Mouse (Mus musculus) heart, embryonic 15.5 days (tissue): ENCODE data around the gene Ksr2. TPM values are rescaled to one million over a fixed set of nuclear protein-coding genes. Genes with fewer than 3 reads are reported as not detected.
"Not testable (repeated sequence)": the region's sequence is repeated elsewhere in the genome, so short reads cannot be mapped to it uniquely, and the experiment has no call there.

Experiments
- ATAC-seq: fragments of 200-750 bp; cut with Nextera tagmentation; replicated peaks from 2 replicates; pipeline ENCODE4 v1.8.0; 2017; ENCODE audit warnings: low read depth, moderate TSS enrichment; ENCODE audit not compliant: insufficient number of reproducible peaks, insufficient read depth, low FRiP score
- H3K27ac ChIP-seq: fragments of 300-500 bp; sonication (generic); 2 replicates; pipeline ENCODE4 v1.5.1; 2015; ENCODE audit warnings: mild to moderate bottlenecking, inconsistent platforms
- H3K27me3 ChIP-seq: fragments of 300-500 bp; sonication (generic); 2 replicates; pipeline ENCODE4 v1.6.1; 2015; ENCODE audit warnings: inconsistent platforms
- H3K36me3 ChIP-seq: fragments of 300-500 bp; sonication (generic); 2 replicates; pipeline ENCODE4 v1.6.1; 2015; ENCODE audit warnings: mild to moderate bottlenecking, inconsistent platforms
- H3K4me1 ChIP-seq: fragments of 300-500 bp; sonication (generic); replicated peaks from 2 replicates; pipeline ENCODE4 v1.6.1; 2015; ENCODE audit warnings: inconsistent platforms
- H3K4me2 ChIP-seq: fragments of 300-500 bp; sonication (generic); 2 replicates; pipeline ENCODE4 v1.6.1; 2015; ENCODE audit warnings: inconsistent platforms, mild to moderate bottlenecking, moderate library complexity
- H3K4me3 ChIP-seq: fragments of 300-500 bp; sonication (generic); 2 replicates; pipeline ENCODE4 v1.5.1; 2015; ENCODE audit warnings: mild to moderate bottlenecking, inconsistent platforms
- H3K9ac ChIP-seq: fragments of 300-500 bp; sonication (generic); 2 replicates; pipeline ENCODE4 v1.6.1; 2015; ENCODE audit warnings: mild to moderate bottlenecking, inconsistent platforms
- H3K9me3 ChIP-seq: fragments of 300-500 bp; sonication (generic); replicated peaks from 2 replicates; pipeline ENCODE4 v1.6.1; 2016; ENCODE audit warnings: inconsistent platforms
- WGBS: fragments of 180-500 bp; shearing (Covaris S2); methylation state at CpG from one replicate; pipeline ENCODE4 v1.1.7; 2015; ENCODE audit warnings: mixed read lengths; 5-methylcytosine and 5-hydroxymethylcytosine counted together
- polyA plus RNA-seq: library from polyadenylated mRNA; unstranded; fragments of >200 nt; fragmentation: Nextera tagmentation; extraction: Ambion mirVana; gene quantifications from 2 replicates; pipeline ENCODE4 v1.2.1, GENCODE M21; 2015

Ksr2 gene
- polyA plus RNA-seq, 1 experiment from 2014 or later = 0.08 TPM

GRCm38 (mm10) chr5:117409369-117409768 is 4.4 kb upstream of the Ksr2 start:
- Histone ChIP-seq H3K27me3 (peaks cover 36% of the 10 kb centered on the region), H3K4me3 (no peak overlapping the region), H3K36me3 (no peaks in the 10 kb centered on the region), H3K4me1 (peaks cover 13% of the 10 kb centered on the region), H3K4me2 (no peak overlapping the region), H3K9ac (no peak overlapping the region), H3K27ac (no peak overlapping the region), H3K9me3 (no peaks in the 10 kb centered on the region)
- ATAC-seq = no peak
- 54% methylated on average over 6 of the region's 6 CpGs for WGBS

- H3K27ac ChIP-seq = no peak overlapping the region
- WGBS = under 1% methylated on average over 10 of the region's 10 CpGs
- peaks cover 14% of the 10 kb centered on the region for H3K4me1 ChIP-seq
- H3K27me3 ChIP-seq = peaks cover 64% of the 10 kb centered on the region
- peak overlapping the region; percentile 98 for H3K4me2 ChIP-seq
- no peak overlapping the region for H3K9ac ChIP-seq
- no peaks in the 10 kb centered on the region for H3K9me3 ChIP-seq
- no peak for ATAC-seq
- peak overlapping the region; percentile 66 for H3K4me3 ChIP-seq
- no peaks in the 10 kb centered on the region for H3K36me3 ChIP-seq
Observed at GRCm38 (mm10) chr5:117414611-117415010, 811 bp downstream of the Ksr2 start.

- no peaks in the 10 kb centered on the region for H3K36me3 ChIP-seq
- ATAC-seq = no peak
- H3K9me3 ChIP-seq = no peaks in the 10 kb centered on the region
- H3K9ac ChIP-seq = no peak overlapping the region
- peaks cover 14% of the 10 kb centered on the region for H3K4me1 ChIP-seq
- H3K4me3 ChIP-seq = no peak overlapping the region
- H3K4me2 ChIP-seq = no peak overlapping the region
- H3K27ac ChIP-seq = no peak overlapping the region
- WGBS = 32% methylated on average over 19 of the region's 19 CpGs
- peaks cover 64% of the 10 kb centered on the region for H3K27me3 ChIP-seq
Observed at GRCm38 (mm10) chr5:117415011-117415912, 1.5 kb downstream of the Ksr2 start.

GRCm38 (mm10) chr5:117417442-117417841 is 3.6 kb downstream of the Ksr2 start:
- H3K4me2 ChIP-seq = no peak overlapping the region
- H3K27me3 ChIP-seq = peaks cover 47% of the 10 kb centered on the region
- ATAC-seq = no peak

GRCm38 (mm10) chr5:117433501-117433900 is 19.7 kb downstream of the Ksr2 start:
- not testable (repeated sequence) for H3K4me2 ChIP-seq, H3K27me3 ChIP-seq, H3K4me1 ChIP-seq, H3K9me3 ChIP-seq, H3K4me3 ChIP-seq, ATAC-seq, H3K9ac ChIP-seq, H3K36me3 ChIP-seq, H3K27ac ChIP-seq
- WGBS = 90% methylated on average over 7 of the region's 7 CpGs

More at GRCm38 (mm10) chr5:117417442-117417841, 3.6 kb downstream of the Ksr2 start:
- Histone ChIP-seq H3K4me3 (no peak overlapping the region), H3K27ac (no peak overlapping the region), H3K9me3 (no peaks in the 10 kb centered on the region), H3K4me1 (peaks cover 14% of the 10 kb centered on the region), H3K9ac (no peak overlapping the region), H3K36me3 (no peaks in the 10 kb centered on the region)
- 67% methylated on average over 2 of the region's 2 CpGs for WGBS

- ATAC-seq = no peak
- WGBS = 88% methylated on average over 11 of the region's 11 CpGs
- Histone ChIP-seq H3K9ac (no peak overlapping the region), H3K4me2 (no peak overlapping the region), H3K36me3 (no peaks in the 10 kb centered on the region), H3K9me3 (no peaks in the 10 kb centered on the region), H3K4me3 (no peak overlapping the region), H3K27me3 (no peaks in the 10 kb centered on the region), H3K27ac (no peak overlapping the region), H3K4me1 (no peaks in the 10 kb centered on the region)
Observed at GRCm38 (mm10) chr5:117440261-117440660, 26.5 kb downstream of the Ksr2 start.

GRCm38 (mm10) chr5:117441242-117441842 is 27.5 kb downstream of the Ksr2 start:
- peak overlapping the region; percentile 25; the same call in 1 of the 2 replicates for H3K4me2 ChIP-seq

GRCm38 (mm10) chr5:117442157-117442765 is 28.5 kb downstream of the Ksr2 start:
- H3K4me1 ChIP-seq = no peaks in the 10 kb centered on the region
- WGBS = 83% methylated on average over 12 of the region's 12 CpGs
- no peak for ATAC-seq

More at GRCm38 (mm10) chr5:117441242-117441842, 27.5 kb downstream of the Ksr2 start:
- Histone ChIP-seq H3K27me3 (no peaks in the 10 kb centered on the region), H3K36me3 (no peaks in the 10 kb centered on the region), H3K9me3 (no peaks in the 10 kb centered on the region), H3K4me3 (no peak overlapping the region), H3K9ac (no peak overlapping the region), H3K4me1 (no peaks in the 10 kb centered on the region), H3K27ac (no peak overlapping the region)
- ATAC-seq = no peak; the same call in 1 of the 2 replicates
- 39% methylated on average over 18 of the region's 18 CpGs for WGBS

GRCm38 (mm10) chr5:117443141-117443540 is 29.3 kb downstream of the Ksr2 start:
- no peaks in the 10 kb centered on the region for H3K9me3 ChIP-seq
- H3K4me1 ChIP-seq = no peaks in the 10 kb centered on the region
- no peaks in the 10 kb centered on the region for H3K36me3 ChIP-seq
- 0 out of 2 replicates have a peak, but pooled peaks cover 6% of the 10 kb centered on the region for H3K27me3 ChIP-seq
- H3K27ac ChIP-seq = no peak overlapping the region
- ATAC-seq = no peak
- 77% methylated on average over 4 of the region's 4 CpGs for WGBS
- no peak overlapping the region for H3K9ac ChIP-seq
- no peak overlapping the region for H3K4me2 ChIP-seq
- H3K4me3 ChIP-seq = no peak overlapping the region

More at GRCm38 (mm10) chr5:117442157-117442765, 28.5 kb downstream of the Ksr2 start:
- Histone ChIP-seq H3K27me3 (0 out of 2 replicates have a peak, but pooled peaks cover 2% of the 10 kb centered on the region), H3K9ac (no peak overlapping the region), H3K4me2 (no peak overlapping the region), H3K9me3 (no peaks in the 10 kb centered on the region), H3K4me3 (no peak overlapping the region), H3K36me3 (no peaks in the 10 kb centered on the region), H3K27ac (no peak overlapping the region)

- WGBS = 85% methylated on average over 6 of the region's 6 CpGs
Observed at GRCm38 (mm10) chr5:117443902-117444301, 30.1 kb downstream of the Ksr2 start.

GRCm38 (mm10) chr5:117447698-117448097 is 33.9 kb downstream of the Ksr2 start:
- Histone ChIP-seq H3K4me3 (no peak overlapping the region), H3K36me3 (no peaks in the 10 kb centered on the region), H3K4me1 (no peaks in the 10 kb centered on the region), H3K9ac (no peak overlapping the region), H3K27me3 (0 out of 2 replicates have a peak, but pooled peaks cover 6% of the 10 kb centered on the region), H3K4me2 (no peak overlapping the region), H3K27ac (no peak overlapping the region), H3K9me3 (no peaks in the 10 kb centered on the region)
- WGBS = 34% methylated on average over 6 of the region's 6 CpGs
- no peak for ATAC-seq

More at GRCm38 (mm10) chr5:117443902-117444301, 30.1 kb downstream of the Ksr2 start:
- H3K9ac ChIP-seq = no peak overlapping the region
- H3K4me2 ChIP-seq = no peak overlapping the region
- H3K4me3 ChIP-seq = no peak overlapping the region
- no peaks in the 10 kb centered on the region for H3K4me1 ChIP-seq
- no peaks in the 10 kb centered on the region for H3K9me3 ChIP-seq
- ATAC-seq = no peak
- no peak overlapping the region for H3K27ac ChIP-seq
- no peaks in the 10 kb centered on the region for H3K36me3 ChIP-seq
- 0 out of 2 replicates have a peak, but pooled peaks cover 6% of the 10 kb centered on the region for H3K27me3 ChIP-seq
